Mouse (Mus musculus): ENCODE data around the gene Rpl3l.

DNA sequence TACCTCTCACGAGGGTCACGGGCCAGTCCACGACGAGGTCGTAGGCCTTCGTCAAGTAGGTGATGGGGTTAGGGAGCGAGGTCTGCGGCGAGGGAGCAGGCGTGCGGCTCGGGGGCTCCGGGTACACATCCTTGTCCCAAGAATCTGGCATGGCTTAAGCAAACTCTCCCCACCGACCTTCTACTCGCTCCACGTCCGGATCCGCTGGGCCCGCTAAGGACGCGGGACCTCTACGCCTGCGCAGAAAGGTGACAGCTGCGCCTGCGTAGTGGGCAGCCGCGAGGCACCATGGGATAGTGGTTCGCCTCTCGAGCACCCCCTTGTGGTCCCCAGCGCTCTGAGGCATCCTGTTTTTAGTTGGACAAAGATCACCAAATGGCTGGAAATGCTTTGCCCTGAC lies 3.4 kb upstream of the Rpl3l start, which contains the start of gene Ndufb10:
- TF ChIP-seq CTCF (IDR thresholded peaks at IDR 0.05; ENCODE audit: low read depth, low read length), result peak; percentile 97
- TF ChIP-seq POLR2A (IDR thresholded peaks at IDR 0.05; ENCODE audit: extremely low read depth, insufficient read depth, low read length), result peak; percentile 95
